Mouse (Mus musculus): ENCODE data around the gene Sh3bp1. TPM values are rescaled to one million over a fixed set of nuclear protein-coding genes. Genes with fewer than 3 reads are reported as not detected.

Gene Sh3bp1
- total and polyA plus RNA-seq, 3 experiments = 12.3 to 69.7 (median 23.8) TPM

DNA sequence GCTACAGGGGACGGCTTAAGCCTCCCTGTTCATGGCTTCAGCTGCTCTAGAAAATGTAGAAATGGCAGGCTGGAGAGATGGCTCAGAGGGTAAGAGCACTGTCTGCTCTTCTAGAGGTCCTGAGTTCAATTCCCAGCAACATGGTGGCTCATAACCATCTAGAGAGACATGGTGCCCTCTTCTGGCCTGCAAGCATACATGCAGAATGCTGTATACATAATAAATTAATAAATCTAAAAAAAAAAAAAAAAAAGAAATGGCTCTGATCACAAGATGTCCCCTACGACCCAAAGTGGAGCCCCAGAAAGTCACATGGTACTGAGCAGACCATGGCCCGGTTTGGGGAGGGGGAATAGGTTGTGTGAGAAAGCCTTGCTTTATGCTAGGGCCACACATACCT lies 56.1 kb downstream of the Sh3bp1 start:
- Histone ChIP-seq H3K9me3 (replicated peaks; ENCODE audit: low read length) (peaks cover 2% of the 10 kb centered on the region), H3K9ac (ENCODE audit: insufficient read depth, low read depth) (no peak overlapping the region), H3K27me3 (replicated peaks) (peaks cover 10% of the 10 kb centered on the region), H3K4me3 (replicated peaks in 1 of 3; ENCODE audit: low read depth in 2 of 3, low read length in 2 of 3, poor library complexity in 1 of 3) (no peak overlapping the region), H3K27ac (ENCODE audit: insufficient read depth, low read depth) (no peak overlapping the region), H3K79me2 (replicated peaks; ENCODE audit: control insufficient read depth, extremely low read depth, insufficient read depth, poor library complexity, severe bottlenecking) (no peaks in the 10 kb centered on the region), H3K4me2 (ENCODE audit: insufficient read depth, low read depth, poor library complexity, severe bottlenecking) (no peak overlapping the region), H3K4me1 (ENCODE audit: control insufficient read depth in 1 of 2, insufficient read depth in 2 of 2) (peaks cover 3 to 12% of the 10 kb centered on the region in 2 experiments; a peak in 1 of 4 replicates), H3K36me3 (replicated peaks in 1 of 2; ENCODE audit: control insufficient read depth in 1 of 2, insufficient read depth in 1 of 2, low read length in 1 of 2) (no peaks in the 10 kb centered on the region)
- no peak for DNase-seq (ENCODE audit: extremely low read depth)
- dilution Hi-C loops (cut with MboI; ENCODE audit: extremely low pct_ligation_motif_present, extremely low pct_unique_long_range_greater_than_20kb, low sequenced_read_pairs) (no loop called here), in situ Hi-C loops (cut with MboI; ENCODE audit: low pct_ligation_motif_present, low pct_unique_long_range_greater_than_20kb, low sequenced_read_pairs) (no loop called here)
- TF ChIP-seq TCF12 (IDR thresholded peaks at IDR 0.05; ENCODE audit: low read depth, low read length) = no peak
- no peak for TF ChIP-seq MEF2A (IDR thresholded peaks at IDR 0.05; ENCODE audit: borderline replicate concordance, low read depth, low read length)
- no peak for TF ChIP-seq RCOR1 (conservative IDR thresholded peaks at IDR 0.05; ENCODE audit: low read depth, low read length)
- no peak for TF ChIP-seq MXI1 (IDR thresholded peaks at IDR 0.05; ENCODE audit: low read depth, low read length)
- TF ChIP-seq ZKSCAN1 (IDR thresholded peaks at IDR 0.05; ENCODE audit: borderline replicate concordance, low read depth, low read length) = no peak
- peak; percentile 57 for TF ChIP-seq ZNF384 (IDR thresholded peaks at IDR 0.05; ENCODE audit: low read depth, low read length)
- peak in 1 of 2 experiments; percentile 32; a peak in 2 of 4 replicates for TF ChIP-seq CTCF (conservative IDR thresholded peaks at IDR 0.05 in 1 of 2, IDR thresholded peaks at IDR 0.05 in 1 of 2; ENCODE audit: low read depth in 2 of 2, low read length in 2 of 2)
- TF ChIP-seq E2F4 (IDR thresholded peaks at IDR 0.05; ENCODE audit: insufficient replicate concordance, low read depth, low read length) = no peak

DNA sequence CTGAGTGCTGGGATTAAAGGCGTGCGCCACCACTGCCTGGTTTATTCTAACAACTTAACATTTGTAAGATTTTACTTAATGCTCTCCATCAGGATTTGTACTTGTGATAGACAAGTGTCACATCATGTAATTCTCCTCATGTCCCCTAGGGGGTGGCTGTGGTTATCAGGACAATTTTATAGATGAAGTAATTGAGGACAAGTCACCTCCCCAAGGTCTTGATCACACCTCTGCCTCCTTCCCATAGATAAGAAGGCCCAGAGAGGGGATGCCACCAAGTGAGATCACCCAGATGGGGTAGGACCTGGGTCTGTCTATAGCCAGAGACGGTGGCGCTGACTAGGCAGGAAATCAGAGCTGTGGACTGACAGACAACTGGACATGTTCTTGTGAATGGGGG lies 56.8 kb downstream of the Sh3bp1 start:
- in situ Hi-C loops (cut with MboI; ENCODE audit: low pct_ligation_motif_present, low pct_unique_long_range_greater_than_20kb, low sequenced_read_pairs) = no loop called here
- Histone ChIP-seq H3K4me3 (replicated peaks in 1 of 3; ENCODE audit: low read depth in 2 of 3, low read length in 2 of 3, poor library complexity in 1 of 3) (no peak overlapping the region), H3K9ac (ENCODE audit: insufficient read depth, low read depth) (no peak overlapping the region), H3K27me3 (replicated peaks) (peaks cover 12% of the 10 kb centered on the region), H3K4me1 (ENCODE audit: control insufficient read depth in 1 of 2, insufficient read depth in 2 of 2) (peaks cover 3 to 12% of the 10 kb centered on the region in 2 experiments; a peak in 1 of 4 replicates), H3K4me2 (ENCODE audit: insufficient read depth, low read depth, poor library complexity, severe bottlenecking) (no peak overlapping the region), H3K79me2 (replicated peaks; ENCODE audit: control insufficient read depth, extremely low read depth, insufficient read depth, poor library complexity, severe bottlenecking) (no peaks in the 10 kb centered on the region), H3K9me3 (replicated peaks; ENCODE audit: low read length) (peaks cover 2% of the 10 kb centered on the region), H3K36me3 (replicated peaks in 1 of 2; ENCODE audit: control insufficient read depth in 1 of 2, insufficient read depth in 1 of 2, low read length in 1 of 2) (no peaks in the 10 kb centered on the region), H3K27ac (ENCODE audit: insufficient read depth, low read depth) (no peak overlapping the region)
- dilution Hi-C loops (cut with MboI; ENCODE audit: extremely low pct_ligation_motif_present, extremely low pct_unique_long_range_greater_than_20kb, low sequenced_read_pairs) = no loop called here
- DNase-seq (ENCODE audit: extremely low read depth) = peak; percentile 26
- peak; percentile 57 to 63 for TF ChIP-seq CTCF (conservative IDR thresholded peaks at IDR 0.05 in 1 of 2, IDR thresholded peaks at IDR 0.05 in 1 of 2; ENCODE audit: low read depth in 2 of 2, low read length in 2 of 2)
- TF ChIP-seq MAFK (IDR thresholded peaks at IDR 0.05; ENCODE audit: insufficient replicate concordance, low read length) = peak; percentile 75; the same call in 1 of the 2 replicates
- no peak for TF ChIP-seq KAT2A (IDR thresholded peaks at IDR 0.05; ENCODE audit: insufficient replicate concordance, low read length)
- TF ChIP-seq SMC3 (IDR thresholded peaks at IDR 0.05; ENCODE audit: low read depth, low read length) = peak; percentile 30; the same call in 1 of the 2 replicates

DNA sequence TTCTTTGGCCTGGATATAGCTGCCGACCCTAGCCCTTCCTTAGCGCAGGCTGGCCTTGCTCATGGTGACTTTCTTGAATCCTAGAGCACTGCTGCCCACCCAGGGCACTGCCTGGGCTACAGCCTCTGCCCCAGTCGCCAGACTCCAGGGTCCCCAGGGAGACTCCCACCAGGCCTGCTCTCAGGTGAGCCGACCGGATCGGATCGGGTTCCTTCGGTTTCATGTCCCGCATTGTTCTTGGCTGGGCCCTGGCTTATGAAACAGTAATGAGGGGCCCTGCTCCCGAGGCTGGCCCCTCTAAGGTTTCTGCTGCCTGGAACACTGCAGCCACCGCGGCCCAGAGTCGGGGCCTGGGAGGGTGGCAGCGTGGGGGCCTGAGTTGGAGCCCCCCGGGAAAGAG lies 57.5 kb downstream of the Sh3bp1 start:
- dilution Hi-C loops (cut with MboI; ENCODE audit: extremely low pct_ligation_motif_present, extremely low pct_unique_long_range_greater_than_20kb, low sequenced_read_pairs) (no loop called here), in situ Hi-C loops (cut with MboI; ENCODE audit: low pct_ligation_motif_present, low pct_unique_long_range_greater_than_20kb, low sequenced_read_pairs) (no loop called here)
- H3K79me2 ChIP-seq (replicated peaks; ENCODE audit: control insufficient read depth, extremely low read depth, insufficient read depth, poor library complexity, severe bottlenecking) = no peaks in the 10 kb centered on the region
- H3K4me3 ChIP-seq (replicated peaks in 1 of 3; ENCODE audit: low read depth in 2 of 3, low read length in 2 of 3, poor library complexity in 1 of 3) = no peak overlapping the region
- no peak overlapping the region for H3K4me2 ChIP-seq (ENCODE audit: insufficient read depth, low read depth, poor library complexity, severe bottlenecking)
- no peak for DNase-seq (ENCODE audit: extremely low read depth)
- H3K9me3 ChIP-seq (replicated peaks; ENCODE audit: low read length) = peaks cover 2% of the 10 kb centered on the region
- H3K27ac ChIP-seq (ENCODE audit: insufficient read depth, low read depth) = no peak overlapping the region
- no peak overlapping the region for H3K9ac ChIP-seq (ENCODE audit: insufficient read depth, low read depth)
- H3K27me3 ChIP-seq (replicated peaks) = peaks cover 14% of the 10 kb centered on the region
- no peaks in the 10 kb centered on the region for H3K36me3 ChIP-seq (replicated peaks in 1 of 2; ENCODE audit: control insufficient read depth in 1 of 2, insufficient read depth in 1 of 2, low read length in 1 of 2)
- no peak for TF ChIP-seq ZKSCAN1 (IDR thresholded peaks at IDR 0.05; ENCODE audit: borderline replicate concordance, low read depth, low read length)
- H3K4me1 ChIP-seq (ENCODE audit: control insufficient read depth in 1 of 2, insufficient read depth in 2 of 2) = peaks cover 3 to 12% of the 10 kb centered on the region in 2 experiments; a peak in 1 of 4 replicates

Data from CH12.LX (cell line).